Mouse (Mus musculus) stomach, embryonic 16.5 days (tissue): ENCODE results near the gene Plin4. TPM values are rescaled to one million over a fixed set of nuclear protein-coding genes. Genes with fewer than 3 reads are reported as not detected.

Source experiments
- ATAC-seq: fragments of 200-750 bp; cut with Nextera tagmentation; 2 replicates; pipeline ENCODE4 v1.8.0; 2017; ENCODE audit warnings: moderate number of reproducible peaks, moderate TSS enrichment; ENCODE audit not compliant: insufficient read depth, low FRiP score
- H3K27ac ChIP-seq: fragments of 300-500 bp; sonication (generic); 2 replicates; pipeline ENCODE4 v1.5.1; 2014; ENCODE audit warnings: low read length
- H3K27me3 ChIP-seq: fragments of 300-500 bp; sonication (generic); 2 replicates; pipeline ENCODE4 v1.6.1; 2014; ENCODE audit warnings: low read length, control low read depth, mixed read lengths; ENCODE audit not compliant: control insufficient read depth, insufficient read depth
- H3K36me3 ChIP-seq: fragments of 300-500 bp; sonication (generic); 2 replicates; pipeline ENCODE4 v1.6.1; 2014; ENCODE audit warnings: low read length; ENCODE audit not compliant: control insufficient read depth, insufficient read depth
- H3K4me1 ChIP-seq: fragments of 300-500 bp; sonication (generic); 2 replicates; pipeline ENCODE4 v1.6.1; 2014; ENCODE audit warnings: low read length, control low read depth, mixed read lengths; ENCODE audit not compliant: control insufficient read depth, insufficient read depth
- H3K4me2 ChIP-seq: fragments of 300-500 bp; sonication (generic); 2 replicates; pipeline ENCODE4 v1.6.1; 2014; ENCODE audit warnings: low read depth, low read length, mixed read lengths
- H3K4me3 ChIP-seq: fragments of 300-500 bp; sonication (generic); replicated peaks from 2 replicates; pipeline ENCODE4 v1.5.1; 2014; ENCODE audit warnings: mild to moderate bottlenecking, low read length
- H3K9ac ChIP-seq: fragments of 300-500 bp; sonication (generic); 2 replicates; pipeline ENCODE4 v1.6.1; 2014; ENCODE audit warnings: low read length
- H3K9me3 ChIP-seq: fragments of 300-500 bp; sonication (generic); replicated peaks from 2 replicates; pipeline ENCODE4 v1.6.1; 2016; ENCODE audit warnings: low read length, control low read depth; ENCODE audit not compliant: control insufficient read depth
- WGBS: fragments of 180-500 bp; shearing (Covaris S2); extraction: QIAGEN DNeasy Blood & Tissue Kit; methylation state at CpG from one replicate; pipeline ENCODE4 v1.1.7; 2014; 5-methylcytosine and 5-hydroxymethylcytosine counted together
- polyA plus RNA-seq: library from polyadenylated mRNA; unstranded; fragments of >200 nt; fragmentation: Nextera tagmentation; extraction: Ambion mirVana; gene quantifications from 2 replicates; pipeline ENCODE4 v1.2.1, GENCODE M21; 2015

Plin4 gene
- polyA plus RNA-seq, 1 experiment from 2014 or later, result 0.90 TPM

DNA sequence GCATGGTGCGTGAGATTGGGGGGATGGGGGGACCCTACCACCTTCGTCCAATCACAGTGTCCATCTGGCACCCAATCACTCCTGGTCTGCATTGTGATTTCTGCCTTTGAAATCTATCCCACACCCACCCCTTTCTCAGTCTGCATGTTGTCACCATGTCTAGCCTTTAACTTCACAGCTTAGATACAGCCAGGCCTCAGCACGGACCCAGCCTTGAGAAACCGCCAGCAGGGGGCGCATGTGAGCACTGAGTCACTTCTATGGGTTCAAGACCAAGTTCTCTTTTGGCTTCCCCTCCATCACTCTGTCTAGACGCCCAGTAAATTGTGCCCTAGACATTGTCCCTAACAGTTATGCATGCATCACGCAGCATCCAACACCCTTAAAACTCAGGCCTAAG lies 22.2 kb upstream of the Plin4 start:
- 41% methylated on average over 7 of the region's 7 CpGs for WGBS
- Histone ChIP-seq H3K36me3 (no peaks in the 10 kb centered on the region), H3K9ac (no peak overlapping the region), H3K4me2 (no peak overlapping the region), H3K4me3 (no peak overlapping the region), H3K4me1 (peaks cover 21% of the 10 kb centered on the region; the same call in 1 of the 2 replicates), H3K27ac (no peak overlapping the region), H3K9me3 (no peaks in the 10 kb centered on the region), H3K27me3 (no peaks in the 10 kb centered on the region)
- ATAC-seq, result no peak

DNA sequence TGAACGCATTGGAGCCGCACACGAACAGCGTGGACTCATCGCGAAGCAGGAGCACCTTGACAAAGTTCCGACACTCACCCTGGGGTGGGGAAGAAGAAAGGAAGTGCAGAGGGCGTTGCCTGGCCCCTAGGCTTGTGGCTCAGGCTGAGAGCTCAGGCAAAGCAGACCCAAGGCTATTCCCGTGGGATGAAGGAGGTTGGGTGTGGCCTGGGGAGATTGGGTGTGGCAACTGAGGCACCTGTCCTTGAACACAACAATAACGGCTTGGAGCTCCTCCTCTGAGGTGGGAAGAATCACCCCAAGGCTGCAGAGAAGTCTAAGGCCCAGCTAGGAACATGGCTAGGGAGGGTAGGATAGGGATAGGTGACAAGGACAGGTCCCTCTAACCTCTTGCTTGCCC lies 21.5 kb upstream of the Plin4 start:
- H3K4me1 ChIP-seq, result peaks cover 21% of the 10 kb centered on the region; the same call in 1 of the 2 replicates
- H3K4me3 ChIP-seq, result no peak overlapping the region
- H3K27me3 ChIP-seq, result no peaks in the 10 kb centered on the region
- no peaks in the 10 kb centered on the region for H3K9me3 ChIP-seq
- no peak overlapping the region for H3K27ac ChIP-seq
- H3K4me2 ChIP-seq, result no peak overlapping the region
- no peak overlapping the region for H3K9ac ChIP-seq
- 91% methylated on average over 10 of the region's 10 CpGs for WGBS
- H3K36me3 ChIP-seq, result no peaks in the 10 kb centered on the region
- no peak for ATAC-seq

DNA sequence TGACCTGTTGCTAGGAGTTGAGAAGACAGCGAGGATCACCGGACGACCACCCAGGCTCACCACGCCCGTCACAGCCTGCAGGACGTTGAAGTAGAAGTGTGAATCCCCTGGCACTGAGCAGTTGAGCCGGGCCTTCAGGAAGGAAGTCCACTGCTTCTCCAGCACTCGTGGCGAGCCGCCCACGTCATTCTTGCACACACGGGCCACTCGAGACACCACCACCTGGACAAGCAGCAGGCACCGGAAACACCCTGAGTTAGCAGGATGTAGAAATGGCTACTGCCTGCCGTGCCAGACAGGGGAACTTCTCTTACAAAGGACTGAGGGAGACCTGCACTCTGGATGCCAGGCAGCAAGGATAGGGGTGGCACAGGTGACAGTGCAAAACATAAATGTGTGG lies 18.6 kb upstream of the Plin4 start:
- Histone ChIP-seq H3K4me3 (no peak overlapping the region), H3K27me3 (peaks cover 11% of the 10 kb centered on the region), H3K9ac (no peak overlapping the region), H3K4me1 (peaks cover 11% of the 10 kb centered on the region; the same call in 1 of the 2 replicates), H3K27ac (no peak overlapping the region), H3K4me2 (no peak overlapping the region), H3K9me3 (no peaks in the 10 kb centered on the region), H3K36me3 (no peaks in the 10 kb centered on the region)
- WGBS, result 75% methylated on average over 15 of the region's 15 CpGs
- no peak for ATAC-seq

DNA sequence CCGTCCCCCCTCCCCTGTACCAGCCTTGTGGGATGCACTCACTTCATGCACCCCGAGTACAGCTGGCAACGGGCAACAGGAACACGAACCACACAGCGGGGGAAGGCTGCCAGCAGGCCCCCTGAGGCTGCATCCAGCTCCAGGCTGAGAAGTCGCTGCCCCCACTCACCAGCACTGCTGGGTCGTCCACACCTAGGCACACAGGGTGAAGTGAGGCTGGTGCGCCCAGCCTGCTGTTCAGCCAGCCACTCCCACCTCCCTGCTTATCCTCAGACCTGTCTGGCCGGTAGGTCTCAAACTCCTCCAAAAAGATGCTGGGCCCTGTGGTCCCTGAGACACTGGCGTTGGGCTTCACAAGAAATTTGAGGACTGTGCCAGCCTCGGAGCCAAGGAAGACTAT lies 16.6 kb upstream of the Plin4 start:
- H3K4me2 ChIP-seq, result no peak overlapping the region
- peaks cover 8% of the 10 kb centered on the region for H3K9me3 ChIP-seq
- no peaks in the 10 kb centered on the region for H3K36me3 ChIP-seq
- H3K4me1 ChIP-seq, result peaks cover 6% of the 10 kb centered on the region; the same call in 1 of the 2 replicates
- peaks cover 24% of the 10 kb centered on the region for H3K27me3 ChIP-seq
- no peak overlapping the region for H3K27ac ChIP-seq
- ATAC-seq, result no peak
- H3K4me3 ChIP-seq, result no peak overlapping the region
- 75% methylated on average over 11 of the region's 11 CpGs for WGBS
- no peak overlapping the region for H3K9ac ChIP-seq

DNA sequence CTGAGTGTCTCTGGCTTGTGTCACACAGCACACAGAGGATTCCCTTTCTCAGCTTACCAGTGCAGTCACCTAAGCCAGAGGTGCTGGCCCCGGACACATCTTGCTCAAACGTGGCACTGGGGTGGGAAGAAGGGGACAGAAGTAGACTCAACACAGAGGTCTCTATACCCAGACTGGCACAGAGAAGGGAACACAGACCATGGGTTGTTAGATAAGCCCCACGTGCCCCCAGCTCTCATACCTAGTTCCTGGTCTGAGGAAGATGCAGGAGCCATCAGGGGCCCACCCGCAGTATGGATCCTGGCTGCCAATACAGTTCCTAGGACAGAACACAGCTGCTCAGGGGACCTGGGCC lies 15.7 kb upstream of the Plin4 start:
- H3K4me1 ChIP-seq, result peaks cover 6% of the 10 kb centered on the region; the same call in 1 of the 2 replicates
- 80% methylated on average over 4 of the region's 4 CpGs for WGBS
- peaks cover 33% of the 10 kb centered on the region for H3K27me3 ChIP-seq
- no peak overlapping the region for H3K27ac ChIP-seq
- H3K9ac ChIP-seq, result no peak overlapping the region
- H3K4me2 ChIP-seq, result no peak overlapping the region
- H3K9me3 ChIP-seq, result peaks cover 8% of the 10 kb centered on the region
- no peak for ATAC-seq
- H3K36me3 ChIP-seq, result no peaks in the 10 kb centered on the region
- no peak overlapping the region for H3K4me3 ChIP-seq

DNA sequence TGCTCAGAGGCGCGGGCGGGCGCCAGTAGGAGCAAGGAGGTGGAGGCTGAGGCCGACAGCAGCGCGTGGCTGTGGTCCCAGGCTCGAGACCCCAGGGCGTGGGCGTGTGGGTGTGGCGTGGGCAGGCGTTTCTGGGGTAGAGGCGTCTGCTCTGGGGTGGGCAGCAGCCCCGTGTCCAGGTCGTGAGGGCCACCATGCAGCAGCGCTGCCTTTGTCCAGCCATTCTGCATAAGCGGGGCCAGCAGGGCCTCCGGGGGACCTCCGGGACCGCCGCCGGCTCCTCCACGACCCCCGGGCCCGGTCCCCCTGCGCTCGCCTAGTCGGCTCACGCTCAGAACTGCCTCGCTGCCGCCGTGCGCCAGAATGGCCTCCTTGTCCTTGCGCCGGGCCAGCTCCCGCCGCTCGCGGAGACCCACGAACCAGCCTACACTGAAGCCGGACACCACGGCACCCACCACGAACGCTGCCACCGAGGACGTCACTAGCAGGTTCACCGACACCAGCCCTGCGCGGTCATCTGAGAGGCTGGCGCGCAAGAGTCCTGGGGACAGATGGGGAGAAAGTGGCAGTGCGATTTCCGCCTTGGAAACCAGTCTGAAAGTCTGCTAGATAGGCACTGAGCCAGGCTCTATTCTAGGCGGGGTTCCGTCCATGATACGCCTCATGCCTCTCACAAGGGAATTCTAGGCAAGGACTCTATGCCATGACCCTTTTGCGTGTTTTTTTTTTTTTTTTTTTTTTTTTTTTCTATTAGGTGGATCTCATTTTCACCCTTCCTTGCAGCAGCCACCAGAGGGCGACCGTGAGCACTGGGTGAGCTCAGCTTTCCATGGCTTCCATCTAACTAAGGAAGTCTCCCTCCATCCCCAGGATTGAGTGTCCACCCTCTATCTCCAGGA lies 15.0 kb upstream of the Plin4 start:
- peak overlapping the region; percentile 74 for H3K9ac ChIP-seq
- peak overlapping the region; percentile 90 for H3K4me2 ChIP-seq
- H3K4me1 ChIP-seq, result peaks cover 10% of the 10 kb centered on the region; the same call in 1 of the 2 replicates
- ATAC-seq, result no peak
- H3K27ac ChIP-seq, result no peak overlapping the region
- H3K9me3 ChIP-seq, result peaks cover 8% of the 10 kb centered on the region
- peak overlapping the region; percentile 49 for H3K4me3 ChIP-seq
- peaks cover 39% of the 10 kb centered on the region for H3K27me3 ChIP-seq
- 13% methylated on average over 58 of the region's 59 CpGs for WGBS
- H3K36me3 ChIP-seq, result no peaks in the 10 kb centered on the region

DNA sequence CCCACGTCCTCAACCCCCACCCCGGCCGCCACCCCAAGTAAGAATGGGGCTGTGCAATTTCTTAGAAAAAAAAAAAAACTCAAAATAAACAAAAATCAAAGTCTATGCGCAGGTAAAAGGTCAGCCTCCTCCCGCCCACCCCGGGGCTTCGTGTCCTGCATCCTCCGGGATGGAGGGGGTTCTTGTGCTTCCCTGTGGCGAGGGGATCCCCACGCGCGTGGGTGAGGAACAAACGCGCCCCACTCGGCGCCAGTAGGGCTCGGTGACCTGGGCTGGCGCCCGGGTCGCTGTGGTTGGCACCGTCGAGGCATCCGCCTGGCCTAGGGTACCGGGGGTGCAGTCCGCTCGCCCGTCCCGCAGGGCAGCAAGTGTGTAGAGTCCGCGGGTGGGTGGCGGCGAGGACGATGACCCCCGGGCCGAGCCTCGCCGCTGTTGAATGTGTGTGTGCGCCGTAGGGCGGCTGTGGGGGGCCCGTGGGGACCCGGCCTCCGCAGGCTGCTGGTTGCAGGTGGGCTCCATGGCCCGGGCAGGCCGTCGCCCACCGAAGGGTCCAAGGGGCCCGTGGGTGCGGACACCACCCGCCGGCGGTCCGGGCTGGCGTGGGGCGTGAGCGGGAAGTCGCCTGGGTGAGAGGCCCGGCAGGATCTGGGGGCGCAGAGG lies 14.2 kb upstream of the Plin4 start:
- Histone ChIP-seq H3K36me3 (no peaks in the 10 kb centered on the region), H3K27me3 (peaks cover 42% of the 10 kb centered on the region)
- no peak for ATAC-seq

DNA sequence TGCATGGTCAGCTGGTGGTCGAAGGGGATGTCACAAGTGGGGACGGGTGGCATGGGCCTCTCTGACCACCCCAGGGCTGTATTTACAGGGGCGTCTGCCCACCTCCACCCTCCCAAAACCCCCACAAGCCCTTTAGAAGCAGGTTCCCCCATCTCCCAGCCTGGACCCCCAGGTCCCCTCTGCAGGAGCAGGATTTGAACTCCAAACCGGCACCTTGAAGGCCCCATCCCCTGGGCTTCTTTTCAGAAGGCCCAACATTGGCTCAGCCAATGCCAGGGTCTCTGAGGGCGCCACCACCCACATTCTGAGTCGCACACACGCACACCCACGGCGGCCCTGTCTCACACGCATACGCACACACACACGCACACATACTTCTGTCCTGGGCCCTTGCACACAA lies 13.6 kb upstream of the Plin4 start:
- H3K4me3 ChIP-seq, result no peak overlapping the region
- WGBS, result 83% methylated on average over 12 of the region's 12 CpGs
- H3K27me3 ChIP-seq, result peaks cover 42% of the 10 kb centered on the region
- no peak overlapping the region for H3K9ac ChIP-seq
- peaks cover 8% of the 10 kb centered on the region for H3K9me3 ChIP-seq
- H3K4me2 ChIP-seq, result no peak overlapping the region
- no peak for ATAC-seq
- H3K36me3 ChIP-seq, result no peaks in the 10 kb centered on the region
- H3K27ac ChIP-seq, result no peak overlapping the region
- peaks cover 10% of the 10 kb centered on the region; the same call in 1 of the 2 replicates for H3K4me1 ChIP-seq

More for the DNA sequence above, 14.2 kb upstream of the Plin4 start:
- Histone ChIP-seq H3K27ac (no peak overlapping the region), H3K4me3 (peak overlapping the region; percentile 49), H3K9ac (peak overlapping the region; percentile 74), H3K4me1 (peaks cover 10% of the 10 kb centered on the region; the same call in 1 of the 2 replicates), H3K9me3 (peaks cover 8% of the 10 kb centered on the region), H3K4me2 (peak overlapping the region; percentile 90)
- 30% methylated on average over 59 of the region's 59 CpGs for WGBS

DNA sequence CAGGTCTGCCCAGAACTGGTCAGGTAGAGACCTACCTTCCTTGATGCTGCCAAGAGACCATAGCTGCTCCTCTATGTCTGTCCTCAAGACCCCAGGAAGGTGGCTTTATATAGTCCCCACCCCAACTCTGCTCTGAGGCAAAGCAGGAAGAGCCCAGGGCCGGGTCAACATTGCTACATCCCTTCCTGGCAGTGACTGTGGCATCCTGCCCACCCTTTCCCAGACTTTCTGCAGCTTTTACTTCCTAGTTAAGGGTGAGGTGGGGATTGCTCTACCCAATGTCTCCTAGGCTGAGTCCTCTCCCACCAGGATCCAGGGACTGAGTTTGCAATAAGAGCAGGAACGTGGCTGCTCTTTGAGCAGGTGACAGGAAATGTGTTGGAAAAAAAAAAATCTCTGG lies 12.2 kb upstream of the Plin4 start, which contains the start of gene Lrg1:
Lrg1 (minus strand) TSS at position 176 of the 400 bp plus-strand sequence.
- peaks cover 10% of the 10 kb centered on the region; the same call in 1 of the 2 replicates for H3K4me1 ChIP-seq
- H3K27me3 ChIP-seq, result peaks cover 42% of the 10 kb centered on the region
- no peak for ATAC-seq
- H3K9ac ChIP-seq, result no peak within 1 kb of the TSS
- H3K36me3 ChIP-seq, result no peaks in the 10 kb centered on the region
- H3K4me3 ChIP-seq, result no peak within 1 kb of the TSS
- WGBS, result 54% methylated on average over 2 of the region's 2 CpGs
- no peak within 1 kb of the TSS for H3K4me2 ChIP-seq
- peaks cover 8% of the 10 kb centered on the region for H3K9me3 ChIP-seq
- no peak within 1 kb of the TSS for H3K27ac ChIP-seq
